In the genomic region with DNA sequence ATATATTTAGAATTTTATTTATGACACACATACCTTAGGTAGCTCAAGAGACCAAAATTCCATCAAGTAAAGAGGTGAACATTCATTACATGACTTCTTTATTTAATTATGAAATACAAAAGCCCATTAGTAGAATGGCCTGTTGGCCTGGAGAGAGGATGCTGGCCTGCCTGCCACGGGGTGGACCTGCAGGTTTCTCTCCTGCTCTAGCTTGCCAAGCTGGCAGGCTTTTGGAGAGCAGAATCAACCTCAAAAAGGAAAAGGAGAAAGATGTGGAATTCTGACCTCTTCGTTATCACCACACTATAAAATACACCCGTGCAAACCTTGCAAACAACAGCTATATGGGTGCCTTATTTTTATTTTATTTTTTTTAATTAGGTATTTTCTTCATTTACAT, we compare ENCODE assay signal across 13 mouse cellular contexts.
"Had no signal": no experiment of that assay in that cellular context is flagged by ENCODE, and none has a peak within 500 bp of the region (broad histone marks: within the 10 kb centered on the region; RNA-seq: fewer than 3 reads in every experiment).

No protein-coding gene starts in this region.

- DNase-seq: gastrocnemius, postnatal 14 days; gastrocnemius, postnatal 36 days; heart, adult 2 months; heart, postnatal 14 days; heart, postnatal 36 days; kidney, adult 11 months; kidney, adult 2 months; kidney, adult 9 months; kidney, postnatal 14 days; kidney, postnatal 36 days; layer of hippocampus, adult 9-11 months; layer of hippocampus, postnatal 36 days; left cerebral cortex, postnatal 4 days had no signal
